Mouse (Mus musculus): ENCODE measurements around the gene Cxcl3. TPM values are rescaled to one million over a fixed set of nuclear protein-coding genes. Genes with fewer than 3 reads are reported as not detected.

The Cxcl3 gene
- total and polyA plus RNA-seq, 3 experiments, result not detected

DNA sequence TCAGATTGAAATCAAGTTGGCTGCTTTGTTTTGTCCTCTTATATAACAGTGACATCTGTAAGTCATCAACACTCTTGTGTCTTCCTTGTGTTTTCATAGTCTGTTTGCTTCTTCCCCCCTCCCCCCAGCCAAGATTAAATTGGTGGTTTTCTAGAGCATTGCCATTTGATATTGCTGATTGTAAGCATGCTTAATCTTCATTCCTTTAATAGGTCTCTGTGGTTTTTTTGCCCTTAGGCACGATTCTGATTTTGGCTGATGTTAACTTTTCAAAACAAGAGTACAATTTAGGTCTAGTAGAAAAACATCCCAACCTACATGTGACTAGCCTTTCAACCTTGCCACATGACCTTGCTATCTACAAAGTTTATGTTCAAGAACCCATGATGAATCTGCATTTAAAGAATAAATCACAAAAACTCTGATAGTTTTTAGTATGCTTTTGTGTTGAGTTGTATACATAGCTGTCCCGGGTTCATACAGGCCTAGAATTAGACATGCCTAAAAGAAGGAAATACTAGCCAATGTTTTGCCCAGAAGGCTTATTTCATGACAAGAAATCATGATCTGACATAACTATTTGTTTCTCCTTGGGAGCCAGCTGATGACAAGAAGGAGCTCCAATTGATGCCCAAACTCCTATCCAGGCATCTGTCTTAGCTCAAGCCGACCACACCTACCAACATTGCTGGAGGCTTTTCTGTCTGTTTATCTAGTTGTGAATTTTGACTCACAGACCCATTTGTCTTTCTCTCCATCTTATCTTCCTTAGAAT, 21.5 kb downstream of the Cxcl3 start:
- Histone ChIP-seq H3K36me3 (replicated peaks in 1 of 2; ENCODE audit: control insufficient read depth in 1 of 2, insufficient read depth in 1 of 2, low read length in 1 of 2) (no peaks in the 10 kb centered on the region), H3K4me3 (replicated peaks in 1 of 3; ENCODE audit: low read depth in 2 of 3, low read length in 2 of 3, poor library complexity in 1 of 3) (no peak overlapping the region), H3K27ac (ENCODE audit: insufficient read depth, low read depth) (no peak overlapping the region), H3K27me3 (replicated peaks) (no peaks in the 10 kb centered on the region), H3K4me2 (ENCODE audit: insufficient read depth, low read depth, poor library complexity, severe bottlenecking) (no peak overlapping the region), H3K9ac (ENCODE audit: insufficient read depth, low read depth) (no peak overlapping the region), H3K9me3 (replicated peaks; ENCODE audit: low read length) (no peaks in the 10 kb centered on the region), H3K4me1 (ENCODE audit: control insufficient read depth in 1 of 2, insufficient read depth in 2 of 2) (no peaks in the 10 kb centered on the region), H3K79me2 (replicated peaks; ENCODE audit: control insufficient read depth, extremely low read depth, insufficient read depth, poor library complexity, severe bottlenecking) (no peaks in the 10 kb centered on the region)
- in situ Hi-C loops (cut with MboI; ENCODE audit: low pct_ligation_motif_present, low pct_unique_long_range_greater_than_20kb, low sequenced_read_pairs) (no loop called here), dilution Hi-C loops (cut with MboI; ENCODE audit: extremely low pct_ligation_motif_present, extremely low pct_unique_long_range_greater_than_20kb, low sequenced_read_pairs) (no loop called here)
- TF ChIP-seq CHD1 (IDR thresholded peaks at IDR 0.05; ENCODE audit: low read depth, low read length) (no peak), NRF1 (IDR thresholded peaks at IDR 0.05; ENCODE audit: low read depth, low read length) (no peak), BHLHE40 (IDR thresholded peaks at IDR 0.05; ENCODE audit: low read depth, low read length) (no peak), MXI1 (IDR thresholded peaks at IDR 0.05; ENCODE audit: low read depth, low read length) (no peak), MYC (IDR thresholded peaks at IDR 0.05; ENCODE audit: low read depth, low read length) (no peak), KAT2A (IDR thresholded peaks at IDR 0.05; ENCODE audit: insufficient replicate concordance, low read length) (no peak), CHD2 (IDR thresholded peaks at IDR 0.05; ENCODE audit: low read length) (no peak), RAD21 (IDR thresholded peaks at IDR 0.05; ENCODE audit: low read depth, low read length) (no peak), ZNF384 (IDR thresholded peaks at IDR 0.05; ENCODE audit: low read depth, low read length) (no peak), ELF1 (IDR thresholded peaks at IDR 0.05; ENCODE audit: low read depth, low read length) (no peak), MAZ (IDR thresholded peaks at IDR 0.05; ENCODE audit: low read depth, low read length) (no peak), POLR2AphosphoS2 (IDR thresholded peaks at IDR 0.05; ENCODE audit: low read depth, low read length) (no peak), USF2 (conservative IDR thresholded peaks at IDR 0.05; ENCODE audit: low read depth, low read length) (no peak), UBTF (IDR thresholded peaks at IDR 0.05; ENCODE audit: low read depth, low read length) (no peak), GABPA (IDR thresholded peaks at IDR 0.05; ENCODE audit: insufficient replicate concordance, low read depth, low read length) (no peak), JUND (conservative IDR thresholded peaks at IDR 0.05; ENCODE audit: low read depth, low read length) (no peak), ZMIZ1 (IDR thresholded peaks at IDR 0.05; ENCODE audit: low read depth, low read length) (no peak), PAX5 (IDR thresholded peaks at IDR 0.05; ENCODE audit: low read length) (no peak), TBP (conservative IDR thresholded peaks at IDR 0.05; ENCODE audit: low read depth, low read length) (no peak)
- no peak for DNase-seq (ENCODE audit: extremely low read depth)

DNA sequence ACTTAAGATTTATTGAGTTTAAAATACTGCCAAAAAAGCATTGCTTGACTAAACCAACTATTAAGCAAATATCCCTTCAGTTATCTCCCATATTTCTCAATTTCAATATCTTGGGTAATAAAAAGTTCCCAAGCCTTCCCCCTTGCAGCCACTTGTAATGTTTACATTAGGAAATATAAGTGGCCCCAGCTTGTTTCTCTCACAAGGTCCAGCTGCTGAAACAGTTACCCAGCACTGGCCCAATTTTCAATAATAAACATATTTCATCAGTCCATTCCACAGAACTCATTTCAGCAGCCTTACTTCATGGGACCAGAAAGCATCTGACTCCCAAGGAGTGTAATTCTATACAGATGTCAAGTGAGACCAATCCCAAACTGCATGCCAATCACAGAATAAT, 33.9 kb downstream of the Cxcl3 start:
- no peak overlapping the region for H3K4me2 ChIP-seq (ENCODE audit: insufficient read depth, low read depth, poor library complexity, severe bottlenecking)
- dilution Hi-C loops (cut with MboI; ENCODE audit: extremely low pct_ligation_motif_present, extremely low pct_unique_long_range_greater_than_20kb, low sequenced_read_pairs) (no loop called here), in situ Hi-C loops (cut with MboI; ENCODE audit: low pct_ligation_motif_present, low pct_unique_long_range_greater_than_20kb, low sequenced_read_pairs) (no loop called here)
- H3K4me3 ChIP-seq (replicated peaks in 1 of 3; ENCODE audit: low read depth in 2 of 3, low read length in 2 of 3, poor library complexity in 1 of 3), result no peak overlapping the region
- no peak overlapping the region for H3K9ac ChIP-seq (ENCODE audit: insufficient read depth, low read depth)
- TF ChIP-seq EP300 (IDR thresholded peaks at IDR 0.05; ENCODE audit: low read length) (no peak), TCF12 (IDR thresholded peaks at IDR 0.05; ENCODE audit: low read depth, low read length) (no peak), CHD2 (IDR thresholded peaks at IDR 0.05; ENCODE audit: low read length) (no peak), CTCF (conservative IDR thresholded peaks at IDR 0.05 in 1 of 2, IDR thresholded peaks at IDR 0.05 in 1 of 2; ENCODE audit: low read depth in 2 of 2, low read length in 2 of 2) (no peak), TBP (conservative IDR thresholded peaks at IDR 0.05; ENCODE audit: low read depth, low read length) (no peak), JUN (IDR thresholded peaks at IDR 0.05; ENCODE audit: insufficient read depth, low read depth, low read length) (no peak), NRF1 (IDR thresholded peaks at IDR 0.05; ENCODE audit: low read depth, low read length) (no peak), USF1 (IDR thresholded peaks at IDR 0.05; ENCODE audit: low read depth, low read length) (no peak)
- H3K27me3 ChIP-seq (replicated peaks), result no peaks in the 10 kb centered on the region
- no peaks in the 10 kb centered on the region for H3K79me2 ChIP-seq (replicated peaks; ENCODE audit: control insufficient read depth, extremely low read depth, insufficient read depth, poor library complexity, severe bottlenecking)
- no peaks in the 10 kb centered on the region for H3K36me3 ChIP-seq (replicated peaks in 1 of 2; ENCODE audit: control insufficient read depth in 1 of 2, insufficient read depth in 1 of 2, low read length in 1 of 2)
- DNase-seq (ENCODE audit: extremely low read depth), result no peak
- no peaks in the 10 kb centered on the region for H3K4me1 ChIP-seq (ENCODE audit: control insufficient read depth in 1 of 2, insufficient read depth in 2 of 2)
- no peaks in the 10 kb centered on the region for H3K9me3 ChIP-seq (replicated peaks; ENCODE audit: low read length)
- no peak overlapping the region for H3K27ac ChIP-seq (ENCODE audit: insufficient read depth, low read depth)
